Mouse (Mus musculus) frontal cortex, postnatal 10 days (tissue): ENCODE measurements at regions not wholly inside any gene's neighbourhood (a gene's known extent, or its start where the extent isn't known, plus 50 kb on each side); places are given as distances from the start of the nearest gene placed in this dataset.

Experiments used
- DNase-seq, 2 experiments: peaks; one replicate each; pipeline ENCODE4 v3.0.0; 2022; ENCODE audit warnings: low spot score in 2 of 2, mixed read lengths in 1 of 2

DNA sequence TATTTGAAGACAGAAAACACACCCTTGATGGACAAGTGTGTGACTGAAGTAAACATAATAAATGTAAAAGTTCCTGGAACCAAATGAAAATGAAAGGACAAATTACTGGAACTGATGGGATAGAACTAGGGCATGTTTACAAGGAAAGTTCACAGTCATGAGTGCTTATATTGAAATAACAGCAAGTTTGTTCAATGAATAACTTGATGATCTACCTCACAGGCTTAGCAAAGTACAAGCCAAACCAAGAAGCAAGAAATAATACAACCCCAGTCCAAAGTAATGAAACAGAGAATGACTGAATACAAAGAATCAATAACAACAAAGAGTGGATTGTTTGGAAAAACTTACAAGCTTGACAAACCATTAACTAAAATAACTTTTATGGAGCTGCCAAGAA, 56.2 kb downstream of the Gm379 start:
- no peak for DNase-seq

DNA sequence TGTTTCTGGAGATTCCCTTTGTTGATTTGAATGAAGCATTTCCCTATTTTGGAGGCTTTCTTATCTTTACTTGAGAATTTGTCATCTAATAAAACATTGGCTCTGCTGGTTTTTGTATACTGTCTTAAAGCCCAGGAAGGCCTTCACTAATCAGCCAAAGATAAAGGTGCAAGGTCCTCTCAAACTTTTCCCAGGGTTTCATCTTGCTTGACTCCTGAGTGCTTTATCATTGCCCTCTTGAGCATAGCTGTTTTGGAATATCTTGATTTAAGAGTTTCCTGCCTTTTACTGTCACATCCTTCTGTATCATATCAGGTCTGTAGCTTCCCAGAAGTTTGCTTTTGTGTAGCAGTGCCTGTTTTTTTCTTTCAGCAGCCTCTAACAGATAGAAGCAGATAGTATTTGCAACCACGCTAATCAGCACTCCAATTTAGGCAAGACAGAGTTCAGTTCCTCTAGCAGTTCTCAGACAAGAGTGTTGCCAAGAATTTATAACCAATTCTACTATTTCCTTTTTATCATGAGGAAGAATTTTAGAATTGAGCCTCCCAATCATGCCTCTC, 64.7 kb downstream of the Gm379 start:
- no peak for DNase-seq

DNA sequence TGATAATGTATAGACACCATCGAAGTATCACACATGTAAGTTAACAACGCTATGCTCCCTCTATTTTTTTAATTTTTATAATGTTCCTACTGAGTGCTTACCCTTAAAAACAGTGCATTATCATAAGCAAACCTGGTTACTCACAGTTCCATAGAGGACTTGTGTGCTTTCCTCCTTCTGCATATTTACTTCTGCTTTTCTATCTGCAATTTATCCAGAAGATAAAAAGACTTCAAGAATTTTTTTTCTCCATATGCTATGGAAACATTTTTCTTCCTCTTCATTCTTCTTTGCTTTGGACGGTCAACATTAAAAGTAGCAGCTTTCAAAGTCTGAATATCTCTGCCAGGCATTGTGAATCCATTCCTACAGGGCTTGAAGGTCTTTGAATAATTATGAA, 102.7 kb downstream of the Gm379 start:
- no peak for DNase-seq

DNA sequence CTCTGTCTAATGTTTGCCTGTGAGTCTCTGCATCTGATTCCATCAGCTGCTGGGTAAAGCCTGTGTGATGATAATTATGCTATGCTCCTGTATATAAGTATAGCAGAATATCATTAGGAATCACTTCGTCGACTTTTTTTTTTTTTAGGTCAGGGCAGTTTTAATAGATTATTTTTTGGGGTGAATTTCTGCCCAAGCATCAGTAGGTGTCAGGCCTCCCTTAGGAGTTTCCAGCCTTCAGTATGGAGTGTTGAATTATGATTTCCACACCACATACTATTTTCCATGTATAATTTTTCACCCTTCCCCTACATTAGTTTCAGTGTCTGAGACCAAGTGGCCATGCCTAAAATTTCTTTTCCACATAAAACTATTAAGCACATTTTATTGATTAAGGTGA, 121.5 kb downstream of the Gm379 start:
- no peak for DNase-seq

DNA sequence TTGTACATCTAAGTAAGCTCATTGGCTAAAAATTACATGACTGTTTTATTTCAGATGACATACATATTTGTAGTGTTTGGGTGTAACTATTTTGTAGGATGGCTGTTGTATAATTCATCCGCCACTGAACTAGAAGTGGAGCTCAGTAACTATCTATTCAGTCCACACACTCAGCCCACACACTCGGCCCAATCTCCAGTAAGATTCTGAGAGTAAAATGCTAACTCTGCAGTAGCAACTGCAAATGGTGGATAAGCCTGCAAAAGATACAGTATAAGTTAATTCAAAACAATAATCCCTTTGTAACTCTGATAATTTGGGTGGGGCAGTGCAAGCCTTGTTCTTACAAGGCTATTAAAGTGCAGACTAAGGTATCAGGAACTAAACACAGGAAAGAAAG, 123.3 kb downstream of the Gm379 start:
- DNase-seq = no peak

DNA sequence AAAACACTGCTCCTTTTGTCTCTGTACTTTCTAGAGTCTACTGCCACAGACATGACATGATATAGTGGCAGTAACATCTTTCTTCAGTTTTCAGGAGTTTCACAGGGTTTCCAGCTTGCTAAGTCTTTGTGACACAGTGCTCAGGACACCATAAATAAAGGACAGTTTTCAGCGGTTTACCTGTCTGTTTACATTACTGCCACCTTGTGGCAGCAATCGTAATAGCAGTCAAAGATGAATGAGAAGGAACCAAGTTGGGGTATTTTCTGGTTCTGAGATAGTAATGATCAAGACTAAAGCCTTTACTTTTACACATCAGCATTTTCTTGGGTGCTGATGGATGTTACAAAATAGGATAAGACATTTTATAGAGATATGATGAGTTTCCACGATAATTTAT, 127.7 kb downstream of the Gm379 start:
- DNase-seq = peak in 1 of 2 experiments; percentile 17
